14 mouse cellular contexts compared by ENCODE assay signal in genomic region chr2:178784822-178785589, GRCm38 (mm10).
DNase-seq lines count a peak whose midpoint lies in the region; ATAC-seq lines count a peak whose summit lies in the region.
"Had no signal": no experiment of that assay in that cellular context is flagged by ENCODE, and none has a peak within 500 bp of the region (broad histone marks: within the 10 kb centered on the region; RNA-seq: fewer than 3 reads in every experiment).

No protein-coding gene starts in this region.

- ATAC-seq in cerebellum, adult (ENCODE audit: insufficient number of reproducible peaks, low FRiP score, low TSS enrichment): no peak
- ATAC-seq in heart, embryonic 16.5 days (replicated peaks; ENCODE audit: extremely low read depth, insufficient read depth, low FRiP score): no peak
- ATAC-seq: liver, embryonic 12.5 days; Patski had no signal

- WGBS in heart, embryonic 16.5 days: 60% methylated on average over 25 of the region's 25 CpGs

- no peaks in the 10 kb centered on the region for H3K9me3 ChIP-seq in heart, embryonic 16.5 days (replicated peaks; ENCODE audit: control insufficient read depth, low read length)
- H3K9me3 ChIP-seq: embryonic facial prominence, embryonic 15.5 days had no signal

- H3K4me1 ChIP-seq in heart, embryonic 16.5 days (ENCODE audit: control insufficient read depth, insufficient read depth, low read length): peaks cover 3% of the 10 kb centered on the region
- H3K4me1 ChIP-seq: embryonic facial prominence, embryonic 15.5 days; liver, embryonic 12.5 days had no signal

- DNase-seq in cerebellum, postnatal 10 days: peak; percentile 66 to 70
- DNase-seq in heart, adult 8-10 months (ENCODE audit: low spot score): no peak
- peak; percentile 30 for DNase-seq in retina, postnatal 1 day
- no peak for DNase-seq in retina, embryonic 14.5 days (ENCODE audit: low spot score)
- DNase-seq in layer of hippocampus, postnatal 36 days: no peak
- DNase-seq in frontal cortex, adult 2 months (ENCODE audit: extremely low spot score in 1 of 2, low spot score in 1 of 2): no peak
- DNase-seq: adrenal gland, adult 2 months; kidney, adult 11 months; spleen, adult 18-20 months had no signal

- H3K27ac ChIP-seq in heart, embryonic 16.5 days (ENCODE audit: low read length): no peak overlapping the region
- H3K27ac ChIP-seq: embryonic facial prominence, embryonic 15.5 days; liver, embryonic 12.5 days had no signal

- no peaks in the 10 kb centered on the region for H3K36me3 ChIP-seq in heart, embryonic 16.5 days (ENCODE audit: control insufficient read depth, insufficient read depth)
- H3K36me3 ChIP-seq: embryonic facial prominence, embryonic 15.5 days; liver, embryonic 12.5 days had no signal

- peak overlapping the region; percentile 23; the same call in 1 of the 2 replicates for H3K4me2 ChIP-seq in heart, embryonic 16.5 days (ENCODE audit: low read depth, low read length)
- H3K4me2 ChIP-seq: embryonic facial prominence, embryonic 15.5 days; liver, embryonic 12.5 days had no signal

- no peaks in the 10 kb centered on the region for H3K27me3 ChIP-seq in heart, embryonic 16.5 days (ENCODE audit: control insufficient read depth, insufficient read depth, low read length)
- H3K27me3 ChIP-seq: embryonic facial prominence, embryonic 15.5 days; liver, embryonic 12.5 days; Patski had no signal

- H3K4me3 ChIP-seq in heart, embryonic 16.5 days (ENCODE audit: low read length): no peak overlapping the region
- H3K4me3 ChIP-seq: embryonic facial prominence, embryonic 15.5 days; liver, embryonic 12.5 days had no signal

- no peak overlapping the region for H3K9ac ChIP-seq in heart, embryonic 16.5 days (ENCODE audit: low read length)
- H3K9ac ChIP-seq: embryonic facial prominence, embryonic 15.5 days; liver, embryonic 12.5 days had no signal

Comparison
In these comparisons a context has a peak if more than half of its experiments do, and no peak if none do; other contexts are left out.
1. DNase-seq: peak in cerebellum, postnatal 10 days (2 of 2) and retina, postnatal 1 day (single experiment); none in heart, adult 8-10 months (single experiment), retina, embryonic 14.5 days (single experiment), layer of hippocampus, postnatal 36 days (0 of 2) and frontal cortex, adult 2 months (0 of 2).